Mouse (Mus musculus): Measurements from ENCODE around the gene Sars. TPM values are rescaled to one million over a fixed set of nuclear protein-coding genes. Genes with fewer than 3 reads are reported as not detected.

Sars gene
- 184 and 192 TPM in 2 replicates for polyA plus RNA-seq (2016; fragmentation: Nextera tagmentation; extraction: Ambion mirVana)

DNA sequence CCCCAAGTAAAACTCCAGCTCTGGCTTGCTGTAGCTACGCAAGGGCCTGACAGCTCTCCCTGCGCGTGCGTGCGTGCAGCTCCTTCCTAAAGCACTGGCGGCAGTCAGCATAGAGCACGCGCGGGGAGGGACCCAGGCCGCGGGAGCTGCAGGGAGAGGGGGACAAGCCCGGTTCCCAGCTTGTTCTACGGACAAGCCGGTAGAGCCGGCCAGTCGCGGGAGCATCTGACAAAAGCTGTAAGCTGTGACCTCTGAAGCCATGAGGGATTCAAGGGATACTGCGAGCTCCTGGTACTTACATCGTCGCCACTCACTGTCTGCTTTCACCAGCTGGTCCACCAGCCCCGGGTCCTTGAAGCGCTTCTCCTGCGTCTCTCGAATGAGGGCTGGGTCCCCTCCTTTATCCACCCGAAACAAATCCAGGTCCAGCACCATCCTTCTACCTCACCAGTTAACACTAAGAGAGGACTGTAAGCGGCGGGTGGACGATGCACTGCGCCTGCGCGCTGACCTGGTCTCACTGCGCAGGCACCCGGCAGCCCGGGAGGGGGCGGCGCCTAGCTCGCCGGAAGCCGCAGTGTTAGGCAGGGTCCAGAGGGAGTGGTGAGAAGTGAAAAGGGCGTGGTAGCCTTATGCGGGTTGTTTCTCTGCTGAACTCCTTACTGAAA lies at the start of gene Sars:
Sars (minus strand) TSS at position 512 of the 668 bp plus-strand sequence.
- 0% methylated on average over 41 of the region's 41 CpGs for WGBS
- Histone ChIP-seq H3K4me2 (replicated peaks) (peak within 1 kb of the TSS; percentile 92), H3K4me3 (peak within 1 kb of the TSS; percentile 84), H3K36me3 (peaks cover 6% of the 10 kb centered on the region; the same call in 1 of the 2 replicates), H3K9ac (replicated peaks) (peak within 1 kb of the TSS; percentile 84), H3K4me1 (peaks cover 41% of the 10 kb centered on the region), H3K9me3 (no peaks in the 10 kb centered on the region), H3K27ac (replicated peaks) (peak within 1 kb of the TSS; percentile 87), H3K27me3 (no peaks in the 10 kb centered on the region; the same call in 1 of the 2 replicates)
- ATAC-seq (ENCODE audit: low FRiP score, low read depth) = peak; percentile 98

DNA sequence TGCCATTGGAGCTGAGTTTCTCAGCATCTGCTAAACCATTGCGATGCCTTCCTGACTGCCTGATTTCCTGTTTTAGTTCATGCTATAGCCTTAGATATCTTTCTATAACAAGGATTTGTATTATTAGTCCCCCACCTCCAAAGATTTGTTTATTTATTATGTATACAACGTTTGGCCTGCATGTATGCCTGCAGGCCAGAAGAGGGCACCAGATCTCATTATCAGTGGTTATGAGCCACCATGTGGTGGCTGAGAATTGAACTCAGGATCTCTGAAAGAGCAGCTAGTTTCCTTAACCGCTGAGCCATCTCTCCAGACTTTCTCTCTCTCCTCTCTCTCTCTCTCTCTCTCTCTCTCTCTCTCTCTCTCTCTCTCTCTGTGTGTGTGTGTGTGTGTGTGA lies 45.0 kb upstream of the Sars start:
- no peaks in the 10 kb centered on the region for H3K27me3 ChIP-seq
- H3K4me2 ChIP-seq (replicated peaks) = no peak overlapping the region
- no peaks in the 10 kb centered on the region for H3K36me3 ChIP-seq
- H3K4me3 ChIP-seq = no peak overlapping the region
- ATAC-seq (ENCODE audit: low FRiP score, low read depth) = no peak
- 38% methylated on average over 3 of the region's 3 CpGs for WGBS
- no peaks in the 10 kb centered on the region for H3K4me1 ChIP-seq
- H3K9me3 ChIP-seq = no peaks in the 10 kb centered on the region
- H3K9ac ChIP-seq (replicated peaks) = no peak overlapping the region
- H3K27ac ChIP-seq (replicated peaks) = no peak overlapping the region

DNA sequence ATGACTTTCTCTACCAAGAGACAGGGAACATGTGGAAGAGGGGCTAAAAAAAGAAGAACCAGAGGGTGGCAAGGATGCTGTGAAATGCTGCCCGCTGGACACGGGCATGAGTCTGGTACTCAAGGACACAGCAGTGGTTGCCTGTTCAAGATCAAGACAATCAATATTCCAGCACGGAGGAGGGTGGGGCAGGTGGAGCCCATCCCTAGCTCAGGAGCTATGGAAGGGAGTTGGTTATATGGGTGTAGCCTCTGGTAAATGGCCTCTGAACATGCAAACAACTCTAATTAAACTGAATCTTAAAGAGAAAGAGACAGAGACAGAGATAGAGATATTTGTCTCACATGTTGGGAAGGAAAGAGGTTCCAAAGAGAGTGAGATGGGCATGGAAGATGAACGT lies 39.7 kb upstream of the Sars start:
- WGBS = 90% methylated on average over 4 of the region's 4 CpGs
- H3K4me3 ChIP-seq = no peak overlapping the region
- H3K9me3 ChIP-seq = no peaks in the 10 kb centered on the region
- H3K9ac ChIP-seq (replicated peaks) = no peak overlapping the region
- no peak for ATAC-seq (ENCODE audit: low FRiP score, low read depth)
- no peak overlapping the region for H3K27ac ChIP-seq (replicated peaks)
- H3K4me2 ChIP-seq (replicated peaks) = no peak overlapping the region
- H3K27me3 ChIP-seq = no peaks in the 10 kb centered on the region
- H3K36me3 ChIP-seq = no peaks in the 10 kb centered on the region
- no peaks in the 10 kb centered on the region for H3K4me1 ChIP-seq

DNA sequence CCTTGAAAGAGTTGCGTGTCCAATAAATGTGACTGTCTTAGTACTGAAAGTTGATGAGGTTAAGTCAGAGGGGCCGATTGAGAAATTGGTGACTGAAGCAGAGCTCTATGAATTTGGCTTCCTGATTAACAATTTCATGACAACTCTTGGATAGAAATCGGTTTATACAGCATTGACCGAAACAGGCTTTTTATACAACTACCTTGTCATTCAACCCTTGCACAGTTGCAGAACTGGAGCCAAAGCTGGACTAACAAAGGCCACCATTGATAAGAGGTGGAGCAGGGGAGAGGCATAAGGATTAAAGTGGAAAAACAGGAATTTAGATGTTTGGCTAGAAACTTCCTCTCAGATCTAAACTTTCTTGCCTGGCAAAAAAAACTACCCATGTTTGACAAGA lies 33.8 kb upstream of the Sars start:
- Histone ChIP-seq H3K27me3 (no peaks in the 10 kb centered on the region; the same call in 1 of the 2 replicates), H3K4me2 (replicated peaks) (no peak overlapping the region), H3K9ac (replicated peaks) (no peak overlapping the region), H3K36me3 (no peaks in the 10 kb centered on the region), H3K4me1 (no peaks in the 10 kb centered on the region), H3K27ac (replicated peaks) (no peak overlapping the region), H3K9me3 (no peaks in the 10 kb centered on the region), H3K4me3 (no peak overlapping the region)
- WGBS = 85% methylated on average over 4 of the region's 4 CpGs
- no peak for ATAC-seq (ENCODE audit: low FRiP score, low read depth)

DNA sequence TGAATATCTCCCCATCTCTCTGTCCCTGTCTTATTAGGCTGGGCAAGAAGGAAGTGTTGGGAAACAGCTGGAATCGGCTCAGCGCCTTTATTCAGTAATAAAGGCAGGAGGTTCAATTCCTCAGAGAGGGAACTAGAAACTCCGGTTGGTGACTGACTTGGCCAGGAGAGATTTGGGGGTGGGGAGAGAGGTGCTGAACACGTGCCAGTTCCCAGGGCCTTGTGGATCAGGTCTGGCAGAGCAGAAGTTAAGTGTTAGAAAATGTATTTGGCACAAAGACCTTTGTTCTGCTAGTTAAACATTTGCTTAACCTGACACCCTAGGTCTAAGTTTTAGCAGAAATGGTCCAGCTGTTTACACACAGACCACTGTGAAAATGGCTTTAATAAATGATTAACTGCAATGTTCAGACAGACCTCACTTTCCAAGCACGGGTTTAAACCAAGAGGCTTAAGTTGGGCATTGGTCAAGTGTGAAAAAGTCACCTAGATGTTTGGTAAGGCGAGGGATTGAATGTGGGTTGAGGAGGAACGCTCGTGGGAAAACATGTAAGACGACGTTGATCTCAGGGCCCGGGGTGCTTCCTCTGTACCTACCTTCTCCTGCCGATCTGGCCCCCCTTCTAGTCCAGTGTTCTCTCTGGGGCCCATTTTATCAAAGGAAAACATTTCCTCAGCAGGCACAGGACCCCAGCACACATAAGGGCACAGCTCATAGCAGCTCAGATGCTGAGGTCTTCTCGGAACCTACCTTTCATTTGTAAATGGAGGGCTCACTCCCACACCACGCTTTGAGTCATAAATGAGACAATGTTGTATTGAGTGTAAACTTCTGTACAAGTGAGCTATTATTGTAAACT lies 32.0 kb upstream of the Sars start:
- WGBS = 63% methylated on average over 14 of the region's 14 CpGs
- no peak overlapping the region for H3K4me2 ChIP-seq (replicated peaks)
- H3K9ac ChIP-seq (replicated peaks) = no peak overlapping the region
- H3K27me3 ChIP-seq = no peaks in the 10 kb centered on the region; the same call in 1 of the 2 replicates
- H3K27ac ChIP-seq (replicated peaks) = no peak overlapping the region
- no peak for ATAC-seq (ENCODE audit: low FRiP score, low read depth)
- H3K36me3 ChIP-seq = no peaks in the 10 kb centered on the region
- no peak overlapping the region for H3K4me3 ChIP-seq
- no peaks in the 10 kb centered on the region for H3K9me3 ChIP-seq
- no peaks in the 10 kb centered on the region for H3K4me1 ChIP-seq

DNA sequence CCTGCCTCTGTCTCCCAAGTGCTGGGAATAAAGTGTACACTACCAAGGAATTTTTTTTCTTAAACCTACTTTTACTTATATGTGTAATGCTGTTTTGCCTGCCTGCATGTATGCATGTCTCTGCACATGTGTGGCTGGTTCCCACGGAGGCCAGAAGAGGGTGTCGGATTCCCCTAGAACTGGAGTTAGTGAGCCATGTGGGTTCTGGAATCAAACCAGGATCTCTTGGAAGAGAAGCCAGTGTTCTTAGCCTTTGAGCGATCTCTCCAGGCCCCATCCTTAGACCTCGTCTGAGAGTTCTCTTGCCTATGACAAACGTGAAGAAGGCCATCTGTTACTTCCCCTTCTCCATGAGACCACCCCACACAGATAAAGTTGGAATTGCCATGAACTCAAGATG lies 30.5 kb upstream of the Sars start:
- ATAC-seq (ENCODE audit: low FRiP score, low read depth) = no peak
- H3K9me3 ChIP-seq = no peaks in the 10 kb centered on the region
- H3K9ac ChIP-seq (replicated peaks) = no peak overlapping the region
- H3K36me3 ChIP-seq = no peaks in the 10 kb centered on the region
- no peaks in the 10 kb centered on the region for H3K4me1 ChIP-seq
- no peak overlapping the region for H3K27ac ChIP-seq (replicated peaks)
- H3K27me3 ChIP-seq = no peaks in the 10 kb centered on the region; the same call in 1 of the 2 replicates
- no peak overlapping the region for H3K4me2 ChIP-seq (replicated peaks)
- no peak overlapping the region for H3K4me3 ChIP-seq
- WGBS = 86% methylated on average over 5 of the region's 5 CpGs

DNA sequence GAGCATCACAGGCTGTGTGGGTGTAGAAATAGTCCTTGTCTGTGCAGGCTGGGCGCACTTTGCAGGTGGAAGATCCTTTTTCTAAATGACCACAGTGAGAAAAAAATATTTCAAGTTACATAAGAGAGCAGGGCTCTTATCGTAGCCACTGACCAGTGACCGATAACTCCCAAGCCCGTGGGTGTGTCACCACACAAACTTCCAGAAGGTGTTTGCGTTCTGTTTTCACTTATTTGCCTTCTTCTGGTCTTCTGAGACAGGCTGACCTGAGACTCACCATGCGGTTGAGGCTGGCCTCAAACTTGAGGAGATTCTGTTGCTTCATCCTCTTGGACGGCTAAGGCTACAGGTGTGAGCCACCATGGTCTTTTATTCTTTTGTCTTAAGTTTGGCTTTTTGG lies 30.0 kb upstream of the Sars start:
- 93% methylated on average over 7 of the region's 7 CpGs for WGBS
- Histone ChIP-seq H3K9me3 (no peaks in the 10 kb centered on the region), H3K36me3 (no peaks in the 10 kb centered on the region), H3K4me1 (no peaks in the 10 kb centered on the region), H3K27me3 (no peaks in the 10 kb centered on the region; the same call in 1 of the 2 replicates), H3K27ac (replicated peaks) (no peak overlapping the region), H3K9ac (replicated peaks) (no peak overlapping the region), H3K4me3 (no peak overlapping the region), H3K4me2 (replicated peaks) (no peak overlapping the region)
- no peak for ATAC-seq (ENCODE audit: low FRiP score, low read depth)

DNA sequence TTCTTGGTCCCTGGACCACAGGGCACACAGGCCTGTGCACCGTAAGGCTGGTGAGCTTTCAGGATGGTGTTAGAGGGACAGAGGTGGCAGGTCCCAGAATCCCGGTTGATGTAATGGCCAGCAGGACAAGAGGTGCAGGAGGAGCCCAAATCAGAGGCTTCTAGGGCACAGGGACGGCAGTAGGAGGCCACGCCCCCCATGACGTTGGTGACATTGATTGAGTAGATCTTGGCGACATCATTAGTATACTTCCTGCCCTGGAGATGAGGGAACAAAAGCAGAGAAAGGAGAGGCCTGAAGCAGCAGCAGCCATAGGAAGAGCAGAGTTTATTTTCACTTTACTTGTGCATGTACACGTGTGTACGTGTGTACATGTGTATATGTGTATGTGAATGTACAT lies 22.8 kb upstream of the Sars start:
- H3K27ac ChIP-seq (replicated peaks) = no peak overlapping the region
- no peak overlapping the region for H3K4me3 ChIP-seq
- ATAC-seq (ENCODE audit: low FRiP score, low read depth) = no peak
- H3K4me2 ChIP-seq (replicated peaks) = no peak overlapping the region
- WGBS = 77% methylated on average over 8 of the region's 8 CpGs
- no peak overlapping the region for H3K9ac ChIP-seq (replicated peaks)
- H3K4me1 ChIP-seq = no peaks in the 10 kb centered on the region
- H3K9me3 ChIP-seq = no peaks in the 10 kb centered on the region
- no peaks in the 10 kb centered on the region for H3K36me3 ChIP-seq
- no peaks in the 10 kb centered on the region for H3K27me3 ChIP-seq

DNA sequence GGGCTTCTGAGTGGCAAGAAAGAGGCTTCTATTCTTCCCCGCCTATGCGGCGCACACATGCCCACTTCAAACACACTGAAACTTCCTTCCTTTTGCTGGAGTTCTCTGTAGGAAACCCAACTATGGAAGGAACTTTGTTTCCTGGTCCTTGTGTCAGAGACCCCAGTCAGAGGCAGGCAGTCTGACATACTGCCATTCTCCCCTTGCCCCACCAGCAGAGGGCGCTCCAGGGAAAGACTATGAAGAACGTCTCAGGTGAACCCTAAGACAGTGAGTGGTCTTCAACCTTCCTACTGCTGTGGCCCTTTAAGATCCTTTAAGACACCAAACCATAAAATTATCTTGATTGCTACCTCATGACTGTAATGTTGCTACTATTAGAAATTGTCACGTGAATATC lies 21.4 kb upstream of the Sars start:
- WGBS = 88% methylated on average over 6 of the region's 6 CpGs
- Histone ChIP-seq H3K4me3 (no peak overlapping the region), H3K4me1 (no peaks in the 10 kb centered on the region), H3K36me3 (no peaks in the 10 kb centered on the region), H3K4me2 (replicated peaks) (no peak overlapping the region), H3K27me3 (no peaks in the 10 kb centered on the region), H3K9me3 (no peaks in the 10 kb centered on the region), H3K27ac (replicated peaks) (no peak overlapping the region), H3K9ac (replicated peaks) (no peak overlapping the region)
- no peak for ATAC-seq (ENCODE audit: low FRiP score, low read depth)

DNA sequence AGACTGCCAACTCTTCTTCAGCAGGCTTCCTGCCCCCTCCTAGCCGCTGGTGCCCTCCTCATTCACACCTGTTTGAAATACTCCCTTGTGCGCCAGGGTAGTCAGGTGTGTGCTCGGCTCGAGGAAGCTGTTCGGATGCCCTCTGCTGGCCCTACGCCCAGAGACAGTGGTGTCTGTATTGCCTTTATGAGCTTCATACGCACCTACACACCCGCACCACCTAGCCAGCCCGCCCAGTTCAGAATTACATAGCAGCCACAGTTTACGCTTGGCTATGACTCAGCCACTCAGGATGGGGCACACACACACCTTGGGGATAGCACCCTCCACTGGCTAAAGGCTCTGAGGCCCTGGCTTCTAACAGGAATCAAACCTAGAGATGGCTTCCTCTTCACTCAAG lies 13.9 kb upstream of the Sars start:
- Histone ChIP-seq H3K4me2 (replicated peaks) (no peak overlapping the region), H3K27ac (replicated peaks) (no peak overlapping the region), H3K9me3 (no peaks in the 10 kb centered on the region), H3K4me3 (no peak overlapping the region), H3K4me1 (no peaks in the 10 kb centered on the region), H3K27me3 (no peaks in the 10 kb centered on the region), H3K9ac (replicated peaks) (no peak overlapping the region), H3K36me3 (no peaks in the 10 kb centered on the region)
- ATAC-seq (ENCODE audit: low FRiP score, low read depth) = no peak
- WGBS = 49% methylated on average over 10 of the region's 10 CpGs

DNA sequence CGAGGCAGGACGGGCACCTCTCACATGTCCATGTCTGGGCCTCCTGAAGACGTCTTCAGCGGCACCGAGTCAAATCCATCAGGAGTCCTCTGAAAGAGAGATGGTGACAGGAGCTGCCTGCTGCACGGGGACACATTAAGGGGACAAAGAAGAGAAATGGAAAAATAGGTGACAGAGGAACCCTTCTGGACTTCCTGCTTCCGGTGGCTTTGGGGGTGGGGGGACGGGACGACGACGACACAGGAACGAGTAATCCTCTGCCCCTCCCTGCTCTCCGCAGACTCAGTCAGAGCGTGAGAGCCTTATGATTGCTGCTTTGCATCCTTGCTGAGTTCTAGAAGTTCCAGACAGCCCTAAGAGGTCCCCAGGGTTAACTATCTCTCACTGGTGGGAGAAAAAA lies 13.4 kb upstream of the Sars start:
- WGBS = 62% methylated on average over 14 of the region's 14 CpGs
- H3K27me3 ChIP-seq = no peaks in the 10 kb centered on the region
- no peak overlapping the region for H3K27ac ChIP-seq (replicated peaks)

DNA sequence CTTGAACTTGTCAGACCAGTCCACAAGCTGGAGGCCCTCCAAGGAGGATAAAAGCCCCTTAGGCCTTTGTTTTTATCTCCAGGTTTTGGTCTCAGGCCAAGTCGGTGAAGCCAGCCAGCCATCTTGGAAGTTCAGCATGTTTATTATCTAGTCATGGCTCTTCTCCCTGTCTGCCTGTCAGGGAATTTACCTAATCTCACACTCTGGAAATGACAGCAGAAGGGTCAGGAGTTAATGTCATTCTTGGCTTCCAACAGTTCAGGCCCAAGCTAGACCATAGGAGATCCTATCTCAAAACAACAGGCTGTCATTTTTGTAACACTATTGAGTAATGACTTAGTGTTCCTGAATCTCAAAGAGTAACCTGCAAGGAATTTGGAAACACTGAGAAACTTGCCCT lies 9.2 kb upstream of the Sars start:
- ATAC-seq (ENCODE audit: low FRiP score, low read depth) = no peak
- H3K9me3 ChIP-seq = no peaks in the 10 kb centered on the region
- no peak overlapping the region for H3K9ac ChIP-seq (replicated peaks)
- no peaks in the 10 kb centered on the region for H3K4me1 ChIP-seq
- H3K27ac ChIP-seq (replicated peaks) = no peak overlapping the region
- H3K36me3 ChIP-seq = no peaks in the 10 kb centered on the region
- no peak overlapping the region for H3K4me3 ChIP-seq
- H3K27me3 ChIP-seq = no peaks in the 10 kb centered on the region
- 81% methylated on average over 1 of the region's 1 CpGs for WGBS
- no peak overlapping the region for H3K4me2 ChIP-seq (replicated peaks)

More for the DNA sequence above, 13.4 kb upstream of the Sars start:
- ATAC-seq (ENCODE audit: low FRiP score, low read depth) = no peak
- no peak overlapping the region for H3K4me2 ChIP-seq (replicated peaks)
- no peaks in the 10 kb centered on the region for H3K4me1 ChIP-seq
- no peaks in the 10 kb centered on the region for H3K36me3 ChIP-seq
- no peak overlapping the region for H3K9ac ChIP-seq (replicated peaks)
- H3K9me3 ChIP-seq = no peaks in the 10 kb centered on the region
- no peak overlapping the region for H3K4me3 ChIP-seq
